Mouse (Mus musculus) testis, adult 2 months (tissue): ENCODE data around the gene Insig1. TPM values are rescaled to one million over a fixed set of nuclear protein-coding genes. Genes with fewer than 3 reads are reported as not detected.

ENCODE experiments used
- H3K27ac ChIP-seq: fragments of 200-500 bp; 2 replicates; pipeline ENCODE4 v1.5.1; 2012; ENCODE audit warnings: low read depth, low read length; ENCODE audit not compliant: control insufficient read depth, insufficient read depth
- H3K27me3 ChIP-seq: fragments of 200-500 bp; 2 replicates; pipeline ENCODE4 v1.6.1; 2012; ENCODE audit warnings: mild to moderate bottlenecking, low read length, moderate library complexity; ENCODE audit not compliant: control insufficient read depth, insufficient read depth
- H3K36me3 ChIP-seq: fragments of 200-500 bp; 2 replicates; pipeline ENCODE4 v1.6.1; 2012; ENCODE audit warnings: mild to moderate bottlenecking, low read length; ENCODE audit not compliant: control insufficient read depth, insufficient read depth
- H3K4me1 ChIP-seq: fragments of 200-500 bp; 2 replicates; pipeline ENCODE4 v1.6.1; 2012; ENCODE audit warnings: low read length; ENCODE audit not compliant: control insufficient read depth, insufficient read depth
- H3K4me3 ChIP-seq: fragments of 200-500 bp; 2 replicates; pipeline ENCODE4 v1.5.1; 2012; ENCODE audit warnings: low read depth, mild to moderate bottlenecking, low read length, moderate library complexity, mixed read lengths; ENCODE audit not compliant: control insufficient read depth
- CTCF ChIP-seq: fragments of 200-500 bp; IDR thresholded peaks from 2 replicates; pipeline ENCODE4 v1.5.1; 2012; ENCODE audit warnings: low read depth, mild to moderate bottlenecking, inconsistent platforms, low read length, moderate library complexity; ENCODE audit not compliant: control insufficient read depth, insufficient read depth, insufficient replicate concordance
- POLR2A ChIP-seq: fragments of 200-500 bp; IDR thresholded peaks from 2 replicates; pipeline ENCODE4 v1.6.1; 2012; ENCODE audit warnings: low read depth, mild to moderate bottlenecking, inconsistent platforms, low read length, moderate library complexity; ENCODE audit not compliant: control insufficient read depth
- polyA plus RNA-seq: library from polyadenylated mRNA; depleted of rRNA; stranded (reverse); fragments of >200 nt; gene quantifications from 2 replicates; pipeline ENCODE4 v1.2.3, GENCODE M21; 2012

The Insig1 gene
- polyA plus RNA-seq, 1 experiment: 14.1 TPM

GRCm38 (mm10) chr5:28042779-28043178 is 28.4 kb upstream of the Insig1 start:
- no peak overlapping the region for H3K4me3 ChIP-seq
- no peak for TF ChIP-seq POLR2A
- no peak for TF ChIP-seq CTCF
- H3K36me3 ChIP-seq: no peaks in the 10 kb centered on the region
- no peaks in the 10 kb centered on the region for H3K4me1 ChIP-seq
- no peak overlapping the region for H3K27ac ChIP-seq
- no peaks in the 10 kb centered on the region for H3K27me3 ChIP-seq

- no peaks in the 10 kb centered on the region for H3K36me3 ChIP-seq
- no peaks in the 10 kb centered on the region for H3K27me3 ChIP-seq
- H3K4me3 ChIP-seq: no peak overlapping the region
- TF ChIP-seq CTCF (no peak), POLR2A (no peak)
- H3K27ac ChIP-seq: no peak overlapping the region
- no peaks in the 10 kb centered on the region for H3K4me1 ChIP-seq
Observed at GRCm38 (mm10) chr5:28043386-28043785, 27.8 kb upstream of the Insig1 start.

DNA sequence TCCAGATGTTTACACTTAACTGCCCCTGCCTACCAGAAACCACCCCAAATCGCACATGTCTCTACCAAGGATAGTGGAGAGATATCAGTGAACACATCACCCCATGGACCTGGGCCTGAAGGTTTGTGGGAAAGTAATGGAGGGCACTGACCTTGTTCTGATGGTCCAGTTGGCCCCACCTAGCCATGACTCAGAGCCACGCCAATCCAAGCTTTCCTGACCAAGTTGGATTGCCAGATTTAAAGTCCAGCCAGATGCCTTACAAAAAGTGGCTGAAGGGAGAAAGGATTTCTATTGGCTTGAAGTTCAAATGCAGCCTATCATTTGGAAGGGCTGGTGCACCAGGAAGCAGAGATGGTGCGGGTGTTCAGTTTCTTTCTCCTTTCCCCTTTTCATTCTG is 24.2 kb upstream of the Insig1 start:
- H3K27ac ChIP-seq: no peak overlapping the region
- no peaks in the 10 kb centered on the region for H3K36me3 ChIP-seq
- H3K4me1 ChIP-seq: no peaks in the 10 kb centered on the region
- TF ChIP-seq POLR2A (no peak), CTCF (no peak)
- no peak overlapping the region for H3K4me3 ChIP-seq
- H3K27me3 ChIP-seq: no peaks in the 10 kb centered on the region

GRCm38 (mm10) chr5:28047961-28048360 is 23.2 kb upstream of the Insig1 start:
- no peak overlapping the region for H3K27ac ChIP-seq
- TF ChIP-seq CTCF (no peak), POLR2A (no peak)
- H3K4me3 ChIP-seq: no peak overlapping the region
- H3K27me3 ChIP-seq: no peaks in the 10 kb centered on the region
- H3K36me3 ChIP-seq: no peaks in the 10 kb centered on the region
- H3K4me1 ChIP-seq: no peaks in the 10 kb centered on the region

GRCm38 (mm10) chr5:28055450-28055849 is 15.7 kb upstream of the Insig1 start:
- no peaks in the 10 kb centered on the region for H3K36me3 ChIP-seq
- H3K27ac ChIP-seq: no peak overlapping the region
- no peak overlapping the region for H3K4me3 ChIP-seq
- peaks cover 3% of the 10 kb centered on the region for H3K4me1 ChIP-seq
- no peak for TF ChIP-seq POLR2A
- TF ChIP-seq CTCF: no peak
- H3K27me3 ChIP-seq: no peaks in the 10 kb centered on the region

DNA sequence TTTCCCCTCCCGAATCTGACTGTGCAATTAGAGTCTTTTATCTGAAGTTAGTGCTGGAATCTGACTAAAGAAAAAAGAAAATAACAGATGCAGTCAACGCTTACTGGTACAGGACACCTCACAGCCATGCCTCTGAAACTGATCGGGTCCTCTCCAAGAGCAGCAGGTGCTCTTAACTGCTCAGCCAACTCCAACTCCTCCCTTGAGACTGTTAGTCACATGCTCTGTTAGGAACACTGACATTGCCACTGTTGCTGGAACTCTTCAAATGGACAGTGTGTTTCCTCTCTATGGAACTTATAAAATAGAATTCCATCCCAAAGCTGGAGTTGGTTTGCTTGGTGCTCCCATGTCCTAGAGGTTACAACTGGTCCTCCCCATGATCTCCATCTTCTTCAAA is 14.3 kb upstream of the Insig1 start:
- TF ChIP-seq CTCF (no peak), POLR2A (no peak)
- no peak overlapping the region for H3K27ac ChIP-seq
- no peaks in the 10 kb centered on the region for H3K36me3 ChIP-seq
- H3K27me3 ChIP-seq: no peaks in the 10 kb centered on the region
- H3K4me3 ChIP-seq: no peak overlapping the region
- peaks cover 3% of the 10 kb centered on the region for H3K4me1 ChIP-seq

DNA sequence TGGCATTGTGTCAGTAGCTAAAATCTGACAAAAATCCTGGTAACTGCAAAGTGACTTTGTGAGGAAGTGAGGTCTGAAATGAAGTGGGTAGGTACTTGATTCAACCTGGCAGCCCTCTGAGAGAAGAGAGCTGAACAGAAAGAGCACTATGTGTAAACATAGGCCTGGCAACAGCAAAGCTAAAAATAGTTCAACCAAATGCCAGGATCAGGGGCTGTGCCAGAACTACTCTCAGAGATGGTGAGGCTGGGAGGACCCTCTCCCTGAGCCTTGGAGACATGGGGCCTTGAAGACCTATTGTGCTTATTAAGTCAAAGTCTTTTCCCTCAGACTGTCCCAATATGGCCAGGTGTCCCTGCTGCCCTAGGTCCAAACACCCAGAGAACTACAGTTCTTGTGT is 10.7 kb upstream of the Insig1 start:
- Histone ChIP-seq H3K27ac (no peak overlapping the region), H3K27me3 (no peaks in the 10 kb centered on the region), H3K4me1 (peaks cover under 1% of the 10 kb centered on the region), H3K4me3 (no peak overlapping the region), H3K36me3 (no peaks in the 10 kb centered on the region)
- TF ChIP-seq CTCF (no peak), POLR2A (no peak)

DNA sequence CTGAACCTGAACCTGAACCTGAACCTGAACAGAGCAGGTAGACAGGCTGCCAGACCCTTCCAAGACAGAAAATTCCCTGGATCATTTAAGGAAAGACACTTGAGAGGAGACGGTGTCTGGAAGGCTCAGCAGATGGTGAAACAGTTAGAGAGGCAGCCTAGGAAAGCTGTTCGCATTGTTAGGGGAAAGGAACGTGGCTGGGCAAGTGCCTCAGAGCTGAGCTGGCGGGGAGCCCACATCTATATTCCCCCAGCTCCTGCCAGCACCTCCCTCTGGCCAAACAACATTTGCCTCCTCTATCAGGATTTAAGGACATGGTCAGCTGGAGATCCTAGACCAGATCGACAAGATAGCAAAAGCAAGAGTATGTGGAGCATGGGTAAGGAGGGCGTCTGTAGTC is 10.2 kb upstream of the Insig1 start:
- no peak overlapping the region for H3K4me3 ChIP-seq
- no peaks in the 10 kb centered on the region for H3K4me1 ChIP-seq
- no peak for TF ChIP-seq POLR2A
- TF ChIP-seq CTCF: no peak
- no peaks in the 10 kb centered on the region for H3K36me3 ChIP-seq
- H3K27me3 ChIP-seq: no peaks in the 10 kb centered on the region
- no peak overlapping the region for H3K27ac ChIP-seq

GRCm38 (mm10) chr5:28063989-28064624 is 7.1 kb upstream of the Insig1 start:
- TF ChIP-seq POLR2A: no peak
- TF ChIP-seq CTCF: no peak
- Histone ChIP-seq H3K4me3 (no peak overlapping the region), H3K27me3 (no peaks in the 10 kb centered on the region), H3K36me3 (no peaks in the 10 kb centered on the region), H3K4me1 (no peaks in the 10 kb centered on the region), H3K27ac (no peak overlapping the region)
